ENCODE assay signal across 10 mouse cellular contexts in genomic region chr1:190927311-190927710, GRCm38 (mm10). TPM values are rescaled to one million over a fixed set of nuclear protein-coding genes. Genes with fewer than 3 reads are reported as not detected.
DNase-seq lines count a peak whose midpoint lies in the region; ATAC-seq and TF ChIP-seq lines count a peak whose summit lies in the region.
"Had no signal": no experiment of that assay in that cellular context is flagged by ENCODE, and none has a peak within 500 bp of the region (broad histone marks: within the 10 kb centered on the region; RNA-seq: fewer than 3 reads in every experiment).

No protein-coding gene starts in this region.

- H3K4me3 ChIP-seq in cerebellum, adult 2 months (replicated peaks; ENCODE audit: insufficient read depth, low read depth, low read length): peak overlapping the region; percentile 99
- peak overlapping the region; percentile 73 for H3K4me3 ChIP-seq in lung, embryonic 15.5 days
- peak overlapping the region; percentile 74; the same call in 1 of the 2 replicates for H3K4me3 ChIP-seq in limb, embryonic 13.5 days
- no peak overlapping the region for H3K4me3 ChIP-seq in neural tube, embryonic 15.5 days (replicated peaks)

- no peak for TF ChIP-seq CTCF in cerebellum, adult 2 months (IDR thresholded peaks at IDR 0.05; ENCODE audit: borderline replicate concordance, insufficient read depth, low read depth, low read length)

- no peak for DNase-seq in cerebellum, adult 2 months
- no peak for DNase-seq in lung, postnatal 25 days (ENCODE audit: low spot score)
- no peak for DNase-seq in testis, postnatal 14 days (ENCODE audit: low spot score)
- DNase-seq in thymus, adult 18-20 months: no peak
- DNase-seq: cerebellum, postnatal 25 days; kidney, adult 11 months had no signal

- ATAC-seq in cerebellum, adult (ENCODE audit: insufficient number of reproducible peaks, low FRiP score, low TSS enrichment): no peak
- ATAC-seq in lung, embryonic 15.5 days (ENCODE audit: borderline replicate concordance, extremely low read depth, low FRiP score, low TSS enrichment): no peak
- no peak for ATAC-seq in limb, embryonic 13.5 days (ENCODE audit: low FRiP score, low read depth)
- ATAC-seq in neural tube, embryonic 15.5 days (ENCODE audit: low FRiP score): no peak

- H3K27me3 ChIP-seq in cerebellum, adult 2 months (ENCODE audit: control insufficient read depth, insufficient read depth, low read length): no peaks in the 10 kb centered on the region; the same call in 1 of the 2 replicates
- no peaks in the 10 kb centered on the region for H3K27me3 ChIP-seq in lung, embryonic 15.5 days
- H3K27me3 ChIP-seq in limb, embryonic 13.5 days: no peaks in the 10 kb centered on the region
- no peaks in the 10 kb centered on the region; the same call in 1 of the 2 replicates for H3K27me3 ChIP-seq in neural tube, embryonic 15.5 days (replicated peaks)

- TF ChIP-seq POLR2A in cerebellum, adult 2 months (IDR thresholded peaks at IDR 0.05; ENCODE audit: borderline replicate concordance, insufficient read depth, low read length): no peak

- H3K27ac ChIP-seq in cerebellum, adult 2 months (ENCODE audit: insufficient read depth, low read length): no peak overlapping the region
- H3K27ac ChIP-seq in lung, embryonic 15.5 days: no peak overlapping the region
- no peak overlapping the region for H3K27ac ChIP-seq in limb, embryonic 13.5 days
- no peak overlapping the region for H3K27ac ChIP-seq in neural tube, embryonic 15.5 days (replicated peaks)

- peak overlapping the region; percentile 56 for H3K4me2 ChIP-seq in lung, embryonic 15.5 days
- peak overlapping the region; percentile 69; the same call in 1 of the 2 replicates for H3K4me2 ChIP-seq in limb, embryonic 13.5 days (replicated peaks)
- H3K4me2 ChIP-seq in neural tube, embryonic 15.5 days: peak overlapping the region; percentile 66

- H3K4me1 ChIP-seq in cerebellum, adult 2 months (ENCODE audit: control insufficient read depth, insufficient read depth, low read length): peaks cover 3% of the 10 kb centered on the region; the same call in 1 of the 2 replicates
- H3K4me1 ChIP-seq in lung, embryonic 15.5 days: peaks cover 16% of the 10 kb centered on the region
- peaks cover 21% of the 10 kb centered on the region for H3K4me1 ChIP-seq in limb, embryonic 13.5 days
- H3K4me1 ChIP-seq in neural tube, embryonic 15.5 days: peaks cover 21% of the 10 kb centered on the region

- 91% methylated on average over 3 of the region's 3 CpGs for WGBS in cerebellum, adult 2 months
- 59% methylated on average over 3 of the region's 3 CpGs for WGBS in lung, embryonic 15.5 days
- 86% methylated on average over 3 of the region's 3 CpGs for WGBS in limb, embryonic 13.5 days
- 92% methylated on average over 3 of the region's 3 CpGs for WGBS in neural tube, embryonic 15.5 days

- no peaks in the 10 kb centered on the region for H3K9me3 ChIP-seq in lung, embryonic 15.5 days
- no peaks in the 10 kb centered on the region for H3K9me3 ChIP-seq in limb, embryonic 13.5 days
- H3K9me3 ChIP-seq in neural tube, embryonic 15.5 days (replicated peaks): no peaks in the 10 kb centered on the region

- H3K9ac ChIP-seq in lung, embryonic 15.5 days: no peak overlapping the region
- H3K9ac ChIP-seq in limb, embryonic 13.5 days: no peak overlapping the region
- H3K9ac ChIP-seq in neural tube, embryonic 15.5 days (replicated peaks): no peak overlapping the region

- H3K36me3 ChIP-seq in lung, embryonic 15.5 days: no peaks in the 10 kb centered on the region
- H3K36me3 ChIP-seq in limb, embryonic 13.5 days: no peaks in the 10 kb centered on the region
- no peaks in the 10 kb centered on the region for H3K36me3 ChIP-seq in neural tube, embryonic 15.5 days

RNA-seq across cellular contexts. Expression of gene Angel2, which starts 2.4 kb away (rescaled TPM):
- polyA plus RNA-seq in cerebellum, adult 2 months (2012; rRNA removed): 50.1 and 50.7 TPM in 2 replicates
- polyA plus RNA-seq in lung, embryonic 15.5 days (2015; fragmentation: Nextera tagmentation; extraction: Ambion mirVana): 40.4 and 42.8 TPM in 2 replicates
- polyA plus RNA-seq in limb, embryonic 13.5 days (2015; fragmentation: Nextera tagmentation; extraction: Ambion mirVana): 55.1 and 55.3 TPM in 2 replicates
- 37.4 and 42.2 TPM in 2 replicates for polyA plus RNA-seq in neural tube, embryonic 15.5 days (2015; fragmentation: Nextera tagmentation; extraction: Ambion mirVana)

RNA-seq across cellular contexts. Expression of gene Rps6kc1, which starts 15.7 kb away (rescaled TPM):
- 23.4 and 24.3 TPM in 2 replicates for polyA plus RNA-seq in cerebellum, adult 2 months (2012; rRNA removed)
- 14.2 and 15.8 TPM in 2 replicates for polyA plus RNA-seq in lung, embryonic 15.5 days (2015; fragmentation: Nextera tagmentation; extraction: Ambion mirVana)
- polyA plus RNA-seq in limb, embryonic 13.5 days (2015; fragmentation: Nextera tagmentation; extraction: Ambion mirVana): 17.2 and 17.3 TPM in 2 replicates
- 26.5 and 27.3 TPM in 2 replicates for polyA plus RNA-seq in neural tube, embryonic 15.5 days (2015; fragmentation: Nextera tagmentation; extraction: Ambion mirVana)

RNA-seq across cellular contexts. Expression of gene Vash2, which starts 51.8 kb away (rescaled TPM):
- 3.0 TPM in 2 replicates for polyA plus RNA-seq in cerebellum, adult 2 months (2012; rRNA removed)
- polyA plus RNA-seq in lung, embryonic 15.5 days (2015; fragmentation: Nextera tagmentation; extraction: Ambion mirVana): 23.2 and 24.5 TPM in 2 replicates
- 64.4 and 72.7 TPM in 2 replicates for polyA plus RNA-seq in limb, embryonic 13.5 days (2015; fragmentation: Nextera tagmentation; extraction: Ambion mirVana)
- polyA plus RNA-seq in neural tube, embryonic 15.5 days (2015; fragmentation: Nextera tagmentation; extraction: Ambion mirVana): 73.4 and 86.4 TPM in 2 replicates
